Mouse (Mus musculus) heart, postnatal 10 days (tissue): ENCODE data around the gene Fndc7. TPM values are rescaled to one million over a fixed set of nuclear protein-coding genes. Genes with fewer than 3 reads are reported as not detected.
A peak's percentile ranks its signal among the peaks of the same experiment; 100 is the strongest.

Experiments used
- DNase-seq, 2 experiments: peaks; one replicate each; pipeline ENCODE4 v3.0.0; 2021
- intact Hi-C: fragments of 180-260 bp; cut with DNase I; formaldehyde crosslinking; loops from one replicate; pipeline ENCODE4 v1.15.1; 2025
- total RNA-seq, 2 experiments: library from RNA; stranded (reverse); gene quantifications; 2 replicates each; pipeline ENCODE4 v1.2.3; 2021

The Fndc7 gene
- under 1 TPM in 1 of 2 experiments, not detected in 1; 0.07 TPM for total RNA-seq

GRCm38 (mm10) chr3:108889908-108890307 lies at the start of gene Fndc7:
Fndc7 (minus strand) TSS chr3:108890008.
- intact Hi-C loops = no loop called here
- no peak for DNase-seq

- intact Hi-C loops = no loop called here
- DNase-seq = no peak
Observed at GRCm38 (mm10) chr3:108939573-108939972, 49.8 kb upstream of the Fndc7 start, which contains the start of gene Henmt1. Henmt1 (plus strand) TSS chr3:108939873.

DNA sequence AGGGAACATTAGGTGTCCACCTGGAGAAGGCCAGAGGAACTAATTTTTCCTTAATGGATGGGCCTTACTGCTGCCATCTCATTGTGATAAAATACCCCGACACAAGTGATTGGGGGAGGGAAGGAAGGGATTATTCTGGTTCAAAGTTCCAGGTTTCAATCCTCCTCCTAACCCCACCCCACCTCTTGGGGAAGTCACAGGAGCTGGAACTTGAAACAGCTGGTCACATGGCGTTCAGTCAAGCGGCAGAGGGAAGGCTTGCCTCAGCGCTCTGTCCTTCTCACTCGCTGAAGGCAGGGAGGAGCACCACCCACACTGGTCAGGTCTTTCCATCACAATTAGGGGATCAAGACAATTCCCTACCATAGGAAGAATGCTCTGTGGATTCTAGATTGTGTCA lies 48.9 kb upstream of the Fndc7 start:
- intact Hi-C loops = no loop called here
- no peak for DNase-seq

GRCm38 (mm10) chr3:108933557-108933956 lies 43.7 kb upstream of the Fndc7 start:
- intact Hi-C loops = no loop called here
- no peak for DNase-seq

GRCm38 (mm10) chr3:108926308-108926707 lies 36.5 kb upstream of the Fndc7 start:
- intact Hi-C loops = no loop called here
- no peak for DNase-seq

DNA sequence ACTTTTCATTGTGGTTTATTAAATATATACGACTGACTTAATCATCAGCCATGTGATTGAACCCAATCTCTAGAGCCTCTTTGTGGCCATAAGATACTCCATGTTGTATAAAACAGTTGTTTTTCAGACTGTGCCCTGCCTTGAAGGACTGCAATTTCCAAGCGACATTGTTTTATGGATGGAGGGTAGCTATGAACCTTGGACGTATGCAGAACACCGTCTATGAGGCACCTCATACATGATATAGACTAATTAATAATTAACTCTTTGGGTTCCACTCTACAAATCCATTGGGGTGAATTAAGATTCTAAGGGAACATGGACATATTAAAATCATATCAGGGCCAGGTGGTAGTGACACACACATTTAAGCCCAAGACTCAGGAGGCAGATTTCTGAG lies 35.9 kb upstream of the Fndc7 start:
- intact Hi-C loops = no loop called here
- DNase-seq = no peak

- no peak for DNase-seq
- intact Hi-C loops = no loop called here
Observed at GRCm38 (mm10) chr3:108921822-108922221, 32.0 kb upstream of the Fndc7 start.

DNA sequence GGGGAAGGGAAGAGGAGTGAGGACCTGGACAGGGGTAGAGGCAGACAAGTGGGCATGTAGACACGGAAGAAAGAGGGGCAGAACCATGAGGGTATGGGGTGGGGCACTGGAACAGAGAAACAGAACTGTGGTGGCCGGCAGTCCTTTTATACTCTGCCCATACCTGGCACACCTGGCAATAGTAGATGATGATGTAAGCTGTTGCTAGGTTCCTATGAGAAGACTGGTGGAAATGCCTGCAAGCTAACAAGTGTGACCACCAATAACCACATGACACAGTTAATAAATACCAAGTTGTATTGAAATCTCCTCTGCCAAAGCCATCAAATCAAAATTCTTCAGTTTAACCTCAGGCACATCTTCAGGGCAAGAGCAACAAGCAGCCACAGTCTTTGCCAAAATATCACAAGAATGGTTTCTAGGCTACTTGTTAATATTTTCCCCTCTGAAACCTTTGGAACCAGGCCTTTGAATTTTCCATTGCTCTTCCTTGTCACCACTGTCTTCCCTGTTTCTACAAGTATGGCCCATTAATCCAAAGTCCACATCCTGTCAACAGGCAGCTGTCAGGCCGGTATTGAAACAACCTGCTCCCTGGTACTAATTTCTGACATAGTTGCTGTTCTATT lies 30.7 kb upstream of the Fndc7 start:
- intact Hi-C loops = no loop called here
- no peak for DNase-seq

- intact Hi-C loops = no loop called here
- no peak for DNase-seq
Observed at GRCm38 (mm10) chr3:108918852-108919251, 29.0 kb upstream of the Fndc7 start.

- intact Hi-C loops = no loop called here
- no peak for DNase-seq
Observed at GRCm38 (mm10) chr3:108917986-108918385, 28.2 kb upstream of the Fndc7 start.

- no peak for DNase-seq
- intact Hi-C loops = no loop called here
Observed at GRCm38 (mm10) chr3:108916857-108917256, 27.0 kb upstream of the Fndc7 start.

DNA sequence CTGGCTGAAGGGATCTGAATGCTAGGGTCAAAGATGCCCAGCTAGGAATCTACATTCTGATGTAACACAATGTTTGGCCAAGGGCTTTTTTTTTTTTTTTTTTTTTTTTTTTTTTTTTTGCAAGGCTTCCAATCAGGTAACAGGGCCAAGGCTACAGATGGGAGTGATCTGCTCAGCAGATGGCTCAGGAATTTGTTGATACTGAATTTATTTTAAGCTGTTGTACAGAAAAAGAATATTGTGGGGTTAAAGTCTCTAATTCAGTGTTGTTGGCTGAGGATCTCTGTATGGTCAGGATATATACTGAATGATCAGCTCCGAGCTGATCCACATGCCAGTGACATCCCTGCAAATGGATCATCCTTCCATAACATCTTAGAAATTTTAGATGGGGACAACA lies 26.2 kb upstream of the Fndc7 start:
- DNase-seq = no peak
- intact Hi-C loops = no loop called here

DNA sequence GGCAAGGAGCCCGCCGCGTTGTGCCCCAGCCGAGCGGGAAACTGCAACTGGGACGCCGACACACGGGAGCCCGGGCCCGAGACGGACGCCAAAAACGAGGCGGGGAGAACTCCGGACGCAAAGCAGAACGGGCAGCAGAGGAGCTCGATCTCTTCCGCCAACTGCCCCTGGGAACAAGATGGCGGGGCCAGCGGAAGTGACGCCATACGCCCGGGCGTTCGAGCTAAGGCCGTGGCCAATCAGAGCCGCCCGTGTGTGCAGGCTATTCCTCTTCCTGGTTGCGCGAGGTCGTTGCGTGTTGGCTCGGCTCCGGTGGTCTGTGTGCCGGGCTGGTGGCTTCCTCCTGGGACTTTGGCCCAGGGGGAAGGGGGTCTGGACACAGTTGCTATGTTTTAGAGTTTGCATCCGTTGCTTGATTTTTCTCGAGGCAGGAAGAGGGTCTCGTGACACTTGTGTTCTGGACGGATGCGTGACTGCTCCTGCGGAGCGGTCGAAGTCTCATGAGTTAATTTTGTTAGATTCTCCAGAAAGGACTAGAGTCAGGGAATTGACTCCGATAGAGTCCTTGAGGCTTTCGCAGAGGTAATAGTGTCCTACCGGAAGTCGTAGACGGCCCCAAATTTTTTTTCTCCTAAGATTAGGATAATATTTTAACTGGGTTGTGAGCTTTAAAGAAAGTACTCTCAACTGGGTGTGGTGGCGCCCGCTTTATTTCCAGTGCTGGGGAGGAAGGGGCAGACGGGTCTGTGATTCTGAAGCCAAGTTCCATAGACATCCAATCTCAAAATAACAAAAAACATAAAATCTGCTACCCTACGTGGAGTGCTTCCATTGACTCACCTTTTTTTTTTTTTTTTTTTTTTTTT lies 22.0 kb upstream of the Fndc7 start, which contains the start of gene Prpf38b:
Gene Prpf38b (minus strand): TSS at position 180 of the 866 bp plus-strand sequence.
- DNase-seq = peak; percentile 97
- intact Hi-C loops = loop anchor here (2.0 to 5.0 kb wide), 3 partner anchors 71 to 151 kb away; partner anchors contain the start of genes Fam102b and Stxbp3

GRCm38 (mm10) chr3:108911081-108911547 lies 21.3 kb upstream of the Fndc7 start:
- peak; percentile 80 for DNase-seq
- intact Hi-C loops = loop anchor here (2.0 to 5.0 kb wide), 3 partner anchors 70 to 152 kb away; partner anchors contain the start of genes Fam102b and Stxbp3

DNA sequence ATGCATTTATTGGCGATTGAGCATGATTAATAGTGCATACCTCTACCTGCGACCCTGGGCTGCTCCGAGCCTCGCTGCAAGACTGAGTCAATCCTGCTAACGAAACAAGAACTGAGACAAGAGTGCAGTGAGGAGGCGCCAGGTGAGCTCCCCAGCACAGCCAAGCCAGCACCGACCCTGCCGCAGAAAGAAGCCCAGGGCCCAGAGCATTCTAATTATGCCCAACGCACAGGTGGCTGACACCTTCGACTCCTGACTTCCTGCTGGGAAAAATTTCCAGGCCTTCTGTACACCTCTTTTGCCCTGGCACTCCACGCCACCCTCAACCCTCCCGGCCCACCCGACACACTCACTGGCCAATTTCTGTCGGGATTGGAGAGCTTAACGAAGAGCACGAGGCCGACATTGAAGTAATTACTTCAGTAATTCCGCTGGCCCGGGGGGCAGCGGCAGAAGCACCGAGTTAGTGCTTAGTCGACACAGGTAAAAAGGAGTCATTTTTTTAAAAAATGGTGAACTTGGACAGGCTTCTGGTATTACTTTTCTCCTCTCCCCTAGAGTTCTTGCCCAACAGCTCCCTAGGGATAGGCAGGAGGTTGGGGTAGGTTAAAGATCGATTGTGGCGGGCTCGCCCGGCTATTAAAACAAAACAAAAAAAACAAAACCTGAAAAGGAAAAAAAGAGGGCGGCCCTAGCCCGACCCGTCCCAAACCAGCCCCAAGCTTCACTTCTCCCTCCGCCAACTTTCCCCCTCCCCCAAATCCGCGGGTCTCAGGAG lies 20.7 kb upstream of the Fndc7 start:
- intact Hi-C loops = loop anchor here (2.0 to 5.0 kb wide), 3 partner anchors 70 to 152 kb away; partner anchors contain the start of genes Fam102b and Stxbp3
- DNase-seq = peak; percentile 9 to 10

- intact Hi-C loops = loop anchor here (5.0 kb wide), 1 partner anchor 46 kb away; no protein-coding TSS in a partner anchor
- DNase-seq = no peak
Observed at GRCm38 (mm10) chr3:108902934-108903333, 13.1 kb upstream of the Fndc7 start.

DNA sequence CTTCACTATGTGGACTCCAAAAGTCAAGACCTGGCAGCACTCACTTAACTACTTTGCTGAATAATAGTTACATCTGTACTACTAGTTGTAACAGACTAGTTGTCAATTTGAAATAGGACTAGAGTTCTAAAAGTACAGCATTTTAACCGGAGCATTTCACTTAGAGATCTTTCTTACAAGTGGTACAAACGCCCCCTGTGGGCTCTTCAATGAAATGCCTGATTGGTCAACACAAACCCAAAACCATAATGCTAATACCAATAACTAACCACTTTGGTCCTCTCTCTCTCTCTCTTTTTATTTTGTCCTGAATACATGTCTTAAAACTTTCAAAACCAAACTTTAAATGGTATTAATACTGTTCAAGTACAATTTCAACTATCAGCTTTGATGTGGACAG lies 12.2 kb upstream of the Fndc7 start:
- intact Hi-C loops = loop anchor here (5.0 kb wide), 1 partner anchor 45 kb away; no protein-coding TSS in a partner anchor
- DNase-seq = no peak

DNA sequence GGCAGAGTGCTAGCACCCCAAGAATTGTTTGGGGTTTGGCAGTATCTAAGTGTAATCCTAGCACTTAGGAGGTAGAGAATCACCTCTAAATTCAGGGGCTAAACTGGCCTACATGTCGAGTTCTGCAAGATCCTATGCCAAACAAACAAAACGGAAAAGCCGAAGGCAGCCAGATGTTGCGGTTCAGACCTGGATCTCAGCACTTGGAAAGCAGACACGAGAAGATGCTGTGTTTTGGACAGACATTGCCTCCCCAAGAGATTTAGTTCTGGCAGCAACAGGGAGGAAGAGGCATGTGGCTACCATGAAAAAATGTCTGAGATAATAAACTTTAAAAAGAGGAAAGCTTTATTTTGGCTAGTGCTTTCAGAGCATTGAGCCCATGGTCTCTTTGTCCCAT lies 10.9 kb upstream of the Fndc7 start:
- DNase-seq = no peak
- intact Hi-C loops = loop anchor here (5.0 kb wide), 1 partner anchor 43 kb away; no protein-coding TSS in a partner anchor

DNA sequence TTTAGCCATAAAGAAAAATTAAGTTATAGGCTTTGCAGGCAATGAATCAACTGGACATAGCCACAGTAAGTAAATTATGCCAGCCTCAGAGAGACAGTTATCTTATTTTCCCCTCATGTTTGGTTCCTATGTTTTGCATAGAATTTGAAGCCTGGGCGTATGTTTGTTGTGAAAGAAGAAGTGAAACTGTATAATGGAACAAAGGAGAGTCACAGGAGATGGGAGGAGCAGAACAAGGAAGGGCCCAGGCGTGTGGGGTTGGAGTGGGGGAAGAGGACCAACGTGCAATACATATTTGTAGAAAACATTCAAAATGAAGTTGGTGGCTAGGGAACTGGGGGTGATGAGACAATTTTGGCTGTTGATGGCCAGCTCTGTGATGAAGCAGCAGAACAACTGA lies 10.3 kb upstream of the Fndc7 start:
- intact Hi-C loops = loop anchor here (5.0 kb wide), 1 partner anchor 43 kb away; no protein-coding TSS in a partner anchor

DNA sequence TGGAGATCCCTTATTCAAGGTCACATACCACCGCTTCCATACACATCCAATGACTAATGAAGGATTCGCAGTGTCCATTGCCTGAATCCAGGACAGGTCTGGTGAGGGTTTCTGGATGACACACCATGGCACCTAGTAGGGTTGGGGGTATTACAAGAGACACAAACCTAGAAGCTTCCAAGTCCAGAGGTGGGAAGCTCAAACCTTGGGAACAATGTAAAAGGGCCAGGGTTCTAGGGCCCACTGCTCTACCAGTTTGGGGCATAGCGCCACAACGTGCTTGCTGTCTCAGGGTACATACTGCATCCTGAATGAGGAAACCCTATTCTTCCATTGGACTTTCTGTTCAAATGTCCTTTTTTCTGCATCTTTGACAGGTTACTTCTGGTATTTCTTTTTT lies 8.8 kb upstream of the Fndc7 start:
- intact Hi-C loops = no loop called here
- no peak for DNase-seq

More for the DNA sequence above, 10.3 kb upstream of the Fndc7 start:
- DNase-seq = no peak
